Mouse (Mus musculus): ENCODE results near the gene Gpsm3. TPM values are rescaled to one million over a fixed set of nuclear protein-coding genes. Genes with fewer than 3 reads are reported as not detected.

Gene Gpsm3
- polyA plus RNA-seq, 1 experiment from 2014 or later = 15.3 TPM

- WGBS (ENCODE audit: insufficient replicate concordance) = 72% methylated on average over 8 of the region's 8 CpGs
- H3K27me3 ChIP-seq (ENCODE audit: control insufficient read depth, insufficient read depth, low read depth, low read length) = no peaks in the 10 kb centered on the region
- no peak overlapping the region for H3K4me3 ChIP-seq (ENCODE audit: low read depth, low read length)
- no peak overlapping the region for H3K9ac ChIP-seq (ENCODE audit: low read depth, low read length)
- no peak overlapping the region for H3K4me2 ChIP-seq (ENCODE audit: low read depth, low read length)
- no peak for ATAC-seq (ENCODE audit: low read depth)
- no peaks in the 10 kb centered on the region for H3K36me3 ChIP-seq (ENCODE audit: control insufficient read depth, insufficient read depth)
- H3K27ac ChIP-seq (ENCODE audit: low read length) = no peak overlapping the region
- no peaks in the 10 kb centered on the region for H3K9me3 ChIP-seq (replicated peaks; ENCODE audit: control insufficient read depth, low read length)
- peaks cover 32% of the 10 kb centered on the region for H3K4me1 ChIP-seq (ENCODE audit: control insufficient read depth, low read depth, low read length)
Measured at GRCm38 (mm10) chr17:34585121-34585520, 4.5 kb upstream of the Gpsm3 start.

GRCm38 (mm10) chr17:34585877-34586771, 3.5 kb upstream of the Gpsm3 start:
- H3K4me1 ChIP-seq (ENCODE audit: control insufficient read depth, low read depth, low read length) = peaks cover 42% of the 10 kb centered on the region
- peak overlapping the region; percentile 93 for H3K4me3 ChIP-seq (ENCODE audit: low read depth, low read length)
- peak overlapping the region; percentile 100 for H3K4me2 ChIP-seq (ENCODE audit: low read depth, low read length)
- no peaks in the 10 kb centered on the region for H3K36me3 ChIP-seq (ENCODE audit: control insufficient read depth, insufficient read depth)
- peak overlapping the region; percentile 82; the same call in 1 of the 2 replicates for H3K9ac ChIP-seq (ENCODE audit: low read depth, low read length)
- no peak for ATAC-seq (ENCODE audit: low read depth)
- H3K27ac ChIP-seq (ENCODE audit: low read length) = no peak overlapping the region
- no peaks in the 10 kb centered on the region for H3K27me3 ChIP-seq (ENCODE audit: control insufficient read depth, insufficient read depth, low read depth, low read length)
- no peaks in the 10 kb centered on the region for H3K9me3 ChIP-seq (replicated peaks; ENCODE audit: control insufficient read depth, low read length)
- WGBS (ENCODE audit: insufficient replicate concordance) = 47% methylated on average over 32 of the region's 32 CpGs

GRCm38 (mm10) chr17:34586796-34587422, 2.7 kb upstream of the Gpsm3 start:
- H3K27me3 ChIP-seq (ENCODE audit: control insufficient read depth, insufficient read depth, low read depth, low read length) = no peaks in the 10 kb centered on the region
- peak overlapping the region; percentile 82 for H3K9ac ChIP-seq (ENCODE audit: low read depth, low read length)
- under 1% methylated on average over 38 of the region's 38 CpGs for WGBS (ENCODE audit: insufficient replicate concordance)
- H3K27ac ChIP-seq (ENCODE audit: low read length) = peak overlapping the region; percentile 83
- peak overlapping the region; percentile 100 for H3K4me2 ChIP-seq (ENCODE audit: low read depth, low read length)
- H3K36me3 ChIP-seq (ENCODE audit: control insufficient read depth, insufficient read depth) = no peaks in the 10 kb centered on the region
- H3K9me3 ChIP-seq (replicated peaks; ENCODE audit: control insufficient read depth, low read length) = no peaks in the 10 kb centered on the region
- peaks cover 48% of the 10 kb centered on the region for H3K4me1 ChIP-seq (ENCODE audit: control insufficient read depth, low read depth, low read length)
- ATAC-seq (ENCODE audit: low read depth) = peak; percentile 77
- peak overlapping the region; percentile 93 for H3K4me3 ChIP-seq (ENCODE audit: low read depth, low read length)

- ATAC-seq (ENCODE audit: low read depth) = peak; percentile 89
- H3K36me3 ChIP-seq (ENCODE audit: control insufficient read depth, insufficient read depth) = no peaks in the 10 kb centered on the region
- H3K4me3 ChIP-seq (ENCODE audit: low read depth, low read length) = peak overlapping the region; percentile 93
- no peaks in the 10 kb centered on the region for H3K9me3 ChIP-seq (replicated peaks; ENCODE audit: control insufficient read depth, low read length)
- H3K4me1 ChIP-seq (ENCODE audit: control insufficient read depth, low read depth, low read length) = peaks cover 49% of the 10 kb centered on the region
- H3K4me2 ChIP-seq (ENCODE audit: low read depth, low read length) = peak overlapping the region; percentile 100
- peak overlapping the region; percentile 83 for H3K27ac ChIP-seq (ENCODE audit: low read length)
- H3K9ac ChIP-seq (ENCODE audit: low read depth, low read length) = peak overlapping the region; percentile 92
- WGBS (ENCODE audit: insufficient replicate concordance) = 1% methylated on average over 49 of the region's 50 CpGs
- H3K27me3 ChIP-seq (ENCODE audit: control insufficient read depth, insufficient read depth, low read depth, low read length) = no peaks in the 10 kb centered on the region
Measured at GRCm38 (mm10) chr17:34587423-34587811, 2.2 kb upstream of the Gpsm3 start.

GRCm38 (mm10) chr17:34587814-34588213, 1.8 kb upstream of the Gpsm3 start:
- H3K4me2 ChIP-seq (ENCODE audit: low read depth, low read length) = peak overlapping the region; percentile 100
- no peaks in the 10 kb centered on the region for H3K27me3 ChIP-seq (ENCODE audit: control insufficient read depth, insufficient read depth, low read depth, low read length)
- H3K4me3 ChIP-seq (ENCODE audit: low read depth, low read length) = peak overlapping the region; percentile 93
- ATAC-seq (ENCODE audit: low read depth) = no peak
- H3K4me1 ChIP-seq (ENCODE audit: control insufficient read depth, low read depth, low read length) = peaks cover 53% of the 10 kb centered on the region
- H3K36me3 ChIP-seq (ENCODE audit: control insufficient read depth, insufficient read depth) = no peaks in the 10 kb centered on the region
- H3K9me3 ChIP-seq (replicated peaks; ENCODE audit: control insufficient read depth, low read length) = no peaks in the 10 kb centered on the region
- peak overlapping the region; percentile 92 for H3K9ac ChIP-seq (ENCODE audit: low read depth, low read length)
- peak overlapping the region; percentile 72 for H3K27ac ChIP-seq (ENCODE audit: low read length)
- WGBS (ENCODE audit: insufficient replicate concordance) = under 1% methylated on average over 19 of the region's 19 CpGs

- WGBS (ENCODE audit: insufficient replicate concordance) = 47% methylated on average over 3 of the region's 3 CpGs
- H3K36me3 ChIP-seq (ENCODE audit: control insufficient read depth, insufficient read depth) = no peaks in the 10 kb centered on the region
- H3K9ac ChIP-seq (ENCODE audit: low read depth, low read length) = peak overlapping the region; percentile 15; the same call in 1 of the 2 replicates
- H3K9me3 ChIP-seq (replicated peaks; ENCODE audit: control insufficient read depth, low read length) = no peaks in the 10 kb centered on the region
- H3K4me1 ChIP-seq (ENCODE audit: control insufficient read depth, low read depth, low read length) = peaks cover 63% of the 10 kb centered on the region
- peak overlapping the region; percentile 100; the same call in 1 of the 2 replicates for H3K4me2 ChIP-seq (ENCODE audit: low read depth, low read length)
- ATAC-seq (ENCODE audit: low read depth) = no peak
- H3K27me3 ChIP-seq (ENCODE audit: control insufficient read depth, insufficient read depth, low read depth, low read length) = no peaks in the 10 kb centered on the region
- H3K4me3 ChIP-seq (ENCODE audit: low read depth, low read length) = no peak overlapping the region
- H3K27ac ChIP-seq (ENCODE audit: low read length) = peak overlapping the region; percentile 26; the same call in 1 of the 2 replicates
Measured at GRCm38 (mm10) chr17:34588767-34589166, 839 bp upstream of the Gpsm3 start.

GRCm38 (mm10) chr17:34589206-34589605, 400 bp upstream of the Gpsm3 start:
- ATAC-seq (ENCODE audit: low read depth) = no peak
- Histone ChIP-seq H3K4me2 (ENCODE audit: low read depth, low read length) (peak overlapping the region; percentile 100), H3K27me3 (ENCODE audit: control insufficient read depth, insufficient read depth, low read depth, low read length) (no peaks in the 10 kb centered on the region), H3K9ac (ENCODE audit: low read depth, low read length) (peak overlapping the region; percentile 37; the same call in 1 of the 2 replicates), H3K36me3 (ENCODE audit: control insufficient read depth, insufficient read depth) (no peaks in the 10 kb centered on the region), H3K4me3 (ENCODE audit: low read depth, low read length) (peak overlapping the region; percentile 83), H3K4me1 (ENCODE audit: control insufficient read depth, low read depth, low read length) (peaks cover 67% of the 10 kb centered on the region), H3K27ac (ENCODE audit: low read length) (peak overlapping the region; percentile 89), H3K9me3 (replicated peaks; ENCODE audit: control insufficient read depth, low read length) (no peaks in the 10 kb centered on the region)
- 23% methylated on average over 7 of the region's 7 CpGs for WGBS (ENCODE audit: insufficient replicate concordance)

GRCm38 (mm10) chr17:34590154-34590987, 765 bp downstream of the Gpsm3 start:
- Histone ChIP-seq H3K4me1 (ENCODE audit: control insufficient read depth, low read depth, low read length) (peaks cover 67% of the 10 kb centered on the region), H3K9me3 (replicated peaks; ENCODE audit: control insufficient read depth, low read length) (no peaks in the 10 kb centered on the region), H3K4me3 (ENCODE audit: low read depth, low read length) (peak overlapping the region; percentile 83), H3K27me3 (ENCODE audit: control insufficient read depth, insufficient read depth, low read depth, low read length) (no peaks in the 10 kb centered on the region), H3K4me2 (ENCODE audit: low read depth, low read length) (peak overlapping the region; percentile 100), H3K9ac (ENCODE audit: low read depth, low read length) (peak overlapping the region; percentile 95; the same call in 1 of the 2 replicates), H3K36me3 (ENCODE audit: control insufficient read depth, insufficient read depth) (peaks cover 4% of the 10 kb centered on the region), H3K27ac (ENCODE audit: low read length) (peak overlapping the region; percentile 89)
- WGBS (ENCODE audit: insufficient replicate concordance) = 38% methylated on average over 15 of the region's 15 CpGs
- no peak for ATAC-seq (ENCODE audit: low read depth)
